Mouse (Mus musculus) left cerebral cortex, postnatal 14 days (tissue): Measurements from ENCODE around the gene Fam136a. TPM values are rescaled to one million over a fixed set of nuclear protein-coding genes. Genes with fewer than 3 reads are reported as not detected.
A peak's percentile ranks its signal among the peaks of the same experiment; 100 is the strongest.
"Not testable (repeated sequence)": the region's sequence is repeated elsewhere in the genome, so short reads cannot be mapped to it uniquely, and the experiment has no call there.

Source experiments
- DNase-seq, 2 experiments: peaks; one replicate each; pipeline ENCODE4 v3.0.0; 2021 to 2022; ENCODE audit warnings: low spot score in 2 of 2, mixed read lengths in 1 of 2
- intact Hi-C: fragments of 180-260 bp; cut with DNase I; formaldehyde crosslinking; loops from one replicate; pipeline ENCODE4 v1.15.1; 2025
- long read RNA-seq, 2 experiments: library from polyadenylated mRNA; stranded (forward); transcript quantifications; one replicate each; pipeline ENCODE4 v2.0.0; 2021
- total RNA-seq, 2 experiments: library from RNA; stranded (reverse); gene quantifications; 2 replicates each; pipeline ENCODE4 v1.2.3; 2021

Fam136a gene
- 10 to 100 TPM; 26.2 to 28.4 TPM for total RNA-seq
- long read RNA-seq, experiment 1, transcript Fam136a-201 (3 exons, 1,643 nt), result major isoform, 50 of 63 reads
- long read RNA-seq, experiment 1, partial matches to known transcripts, result 3 of 63 reads
- long read RNA-seq, experiment 1, other reads (novel, unspliced or antisense), result 9 of 63 reads
- long read RNA-seq, experiment 2, transcript Fam136a-201 (3 exons, 1,643 nt), result major isoform, 39 of 50 reads
- long read RNA-seq, experiment 2, partial matches to known transcripts, result 1 of 50 reads
- long read RNA-seq, experiment 2, other reads (novel, unspliced or antisense), result 10 of 50 reads

DNA sequence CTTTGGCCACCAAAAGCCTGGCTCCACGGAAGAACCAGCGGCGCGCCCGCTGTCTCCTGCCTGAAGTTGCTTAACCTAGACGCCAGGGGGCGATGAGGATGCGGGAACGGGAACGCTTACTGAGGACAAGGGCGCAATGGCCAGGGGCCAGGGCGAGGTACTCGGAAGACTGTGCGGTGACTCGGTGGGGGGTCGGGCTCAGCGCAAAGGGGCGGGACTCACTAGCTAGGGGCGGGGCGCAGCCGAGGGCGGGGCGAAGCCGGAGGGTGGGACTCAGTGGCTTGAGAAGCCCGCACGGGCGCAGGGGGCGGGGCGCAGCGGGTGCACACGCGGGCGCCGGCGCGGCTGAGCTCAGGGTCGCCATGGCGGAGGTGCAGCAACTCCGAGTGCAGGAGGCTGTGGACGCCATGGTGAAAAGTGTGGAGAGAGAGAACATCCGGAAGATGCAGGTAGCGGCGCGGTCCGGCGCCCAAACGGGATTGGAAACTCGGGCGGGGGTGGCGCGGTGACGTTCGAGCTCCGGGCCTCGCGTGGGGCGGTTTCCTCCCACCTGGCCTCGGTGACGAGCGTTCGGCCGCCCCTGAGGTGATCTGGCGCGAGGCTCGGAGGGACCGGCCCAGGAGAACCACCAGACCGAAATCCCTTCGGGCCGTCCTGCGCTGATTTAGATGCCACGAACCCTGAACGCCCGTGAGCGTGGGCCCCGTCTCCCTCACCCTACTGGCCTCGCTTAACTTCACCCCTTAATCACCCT is at the start of gene Fam136a:
TSS of gene Fam136a (plus strand) at position 276 of the 754 bp plus-strand sequence.
- intact Hi-C loops, result loop anchor here (2.0 to 10.0 kb wide), 3 partner anchors 239 to 431 kb away; partner anchors contain the start of gene Add2
- DNase-seq, result peak; percentile 92 to 93

DNA sequence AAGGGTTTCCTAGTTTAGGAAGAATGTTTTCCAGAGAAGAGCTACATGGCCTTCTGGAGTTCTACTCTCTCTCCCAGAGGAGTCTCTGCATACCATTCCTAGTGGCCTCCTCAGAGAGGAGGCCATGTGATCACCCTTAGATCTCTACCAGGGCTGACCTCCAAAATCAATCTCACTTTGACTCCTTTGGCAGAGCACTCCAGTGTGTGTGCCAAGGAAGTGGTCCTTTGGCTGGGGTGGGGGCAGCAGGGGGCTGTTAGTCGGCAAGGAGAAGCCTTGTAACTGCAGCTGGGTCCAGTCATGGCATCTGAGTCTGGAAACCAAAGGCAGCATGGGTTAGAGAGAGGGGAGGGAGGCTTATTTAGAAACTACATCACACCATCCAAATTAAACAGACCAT is 48.4 kb upstream of the Fam136a start:
- no peak for DNase-seq
- intact Hi-C loops, result no loop called here

DNA sequence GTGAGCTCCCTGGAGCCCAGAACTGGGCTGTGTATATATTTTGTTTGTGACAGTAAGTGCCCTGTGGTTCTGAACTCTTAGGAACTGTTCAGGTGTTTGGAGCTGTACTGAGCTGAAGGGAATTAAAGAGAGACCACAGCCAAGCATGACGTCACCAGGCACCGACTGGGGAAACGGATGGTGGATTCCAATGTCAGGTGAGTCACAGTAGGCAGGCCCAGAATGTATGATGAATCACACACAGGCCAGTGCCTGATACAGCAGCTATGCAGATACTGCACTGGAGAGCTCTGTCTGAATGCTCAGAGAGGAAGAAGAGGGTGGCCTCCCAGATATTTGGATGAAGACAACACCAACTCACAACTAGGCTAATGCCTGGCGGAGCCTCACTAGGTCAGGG is 46.6 kb upstream of the Fam136a start:
- peak; percentile 13 to 36 for DNase-seq
- intact Hi-C loops, result no loop called here

DNA sequence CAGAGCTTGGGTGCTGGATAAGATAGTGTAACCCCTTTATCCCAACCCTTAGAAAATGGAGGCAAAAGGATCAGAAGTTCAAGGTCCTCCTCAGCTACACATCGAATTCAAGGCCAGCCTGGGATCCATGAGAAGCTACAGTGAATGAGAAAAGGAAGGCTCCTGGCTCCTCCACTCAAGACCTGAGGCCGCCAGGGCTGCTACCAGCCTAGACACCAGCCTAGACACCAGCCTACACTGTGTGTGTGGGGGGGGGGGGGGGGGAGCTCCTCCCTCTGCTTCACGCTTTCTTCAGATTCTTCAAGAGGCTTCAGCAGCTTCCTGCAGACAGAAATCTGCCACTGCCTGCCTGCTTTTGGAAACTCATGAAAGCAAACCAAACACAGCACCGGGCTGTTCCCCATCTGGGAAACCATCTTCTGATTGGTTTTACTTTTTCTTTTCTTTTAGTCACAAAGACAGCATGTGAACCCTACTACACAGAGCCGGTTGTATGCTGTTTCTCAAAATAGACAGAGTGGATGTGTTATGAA is 43.3 kb upstream of the Fam136a start:
- DNase-seq, result peak in 1 of 2 experiments; percentile 14
- intact Hi-C loops, result no loop called here

DNA sequence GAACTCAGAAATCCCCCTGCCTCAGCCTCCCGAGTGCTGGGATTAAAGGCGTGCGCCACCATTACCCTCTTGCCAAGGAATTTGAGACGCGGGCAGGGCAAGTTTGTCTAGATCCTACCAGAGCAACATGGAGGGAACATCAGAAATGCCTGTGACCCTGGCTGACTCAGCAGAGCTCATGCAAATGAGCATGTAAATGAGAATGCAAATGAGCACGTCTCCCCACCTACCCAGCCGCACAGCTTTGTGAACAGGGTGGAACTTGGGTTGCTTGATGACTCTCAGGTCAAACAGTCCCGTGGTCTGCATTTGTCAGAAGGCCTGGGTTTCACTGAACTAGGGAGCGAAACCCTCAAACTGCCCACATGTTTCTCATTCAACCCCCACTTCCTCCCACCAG is 42.5 kb upstream of the Fam136a start:
- intact Hi-C loops, result no loop called here

DNA sequence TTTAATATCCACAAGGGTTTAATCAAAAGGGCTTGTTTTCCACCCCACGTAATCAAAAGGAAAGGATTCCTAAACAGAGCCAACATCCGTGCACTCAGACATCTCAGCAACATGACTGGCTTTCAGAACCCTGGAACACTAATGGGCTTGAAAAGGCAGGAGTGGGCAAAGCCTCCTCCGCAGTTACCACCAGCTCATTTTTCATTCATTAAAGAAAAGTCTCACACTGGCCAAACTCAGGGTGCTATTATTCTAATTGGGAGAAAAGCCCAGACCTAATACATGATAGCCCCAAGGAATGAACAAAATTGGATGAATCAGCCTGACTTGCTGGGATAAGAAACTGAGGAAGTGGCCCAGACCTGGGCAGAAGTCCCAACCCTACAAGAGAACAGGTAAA is 41.0 kb upstream of the Fam136a start:
- no peak for DNase-seq

More for the DNA sequence above, 42.5 kb upstream of the Fam136a start:
- DNase-seq, result no peak

DNA sequence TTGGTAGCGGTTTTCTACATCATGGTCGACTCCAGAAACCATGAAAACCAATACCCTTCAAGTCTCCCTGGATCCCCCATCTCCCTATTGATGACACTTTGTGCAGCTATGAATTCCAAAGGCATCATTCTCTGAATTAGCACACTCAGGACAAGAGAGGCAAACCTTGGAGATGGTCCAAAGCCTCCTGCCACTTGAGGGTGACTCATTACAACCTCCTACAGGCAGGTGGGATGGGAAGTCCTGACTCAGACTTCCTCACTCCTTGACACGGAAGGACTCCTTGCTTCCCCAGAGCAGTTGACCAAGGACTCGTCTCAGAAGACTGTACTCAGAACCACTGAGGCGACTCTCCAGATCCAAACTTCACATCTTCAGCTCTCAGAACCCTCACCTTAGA is 39.8 kb upstream of the Fam136a start:
- no peak for DNase-seq
- intact Hi-C loops, result no loop called here

More for the DNA sequence above, 41.0 kb upstream of the Fam136a start:
- intact Hi-C loops, result no loop called here

DNA sequence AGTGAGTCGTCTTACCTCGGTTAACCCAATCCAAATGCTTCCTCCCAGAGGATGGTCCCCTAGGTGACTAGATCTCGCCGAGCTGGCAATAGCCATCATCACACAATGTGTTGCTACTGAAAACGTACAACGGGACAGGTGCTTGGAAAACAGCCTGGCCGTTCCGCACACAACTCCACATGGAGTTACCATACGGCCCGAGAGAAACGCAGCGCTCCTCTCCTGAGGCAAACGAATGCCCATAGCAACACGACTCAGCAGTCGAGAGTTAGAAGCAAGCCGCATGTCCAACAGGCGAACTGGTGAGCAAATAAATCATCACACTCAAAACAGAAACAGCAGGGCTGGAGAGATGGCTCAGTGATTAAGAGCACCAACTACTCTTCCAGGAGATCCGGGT is 38.6 kb upstream of the Fam136a start:
- peak in 1 of 2 experiments; percentile 48 for DNase-seq
- intact Hi-C loops, result no loop called here

DNA sequence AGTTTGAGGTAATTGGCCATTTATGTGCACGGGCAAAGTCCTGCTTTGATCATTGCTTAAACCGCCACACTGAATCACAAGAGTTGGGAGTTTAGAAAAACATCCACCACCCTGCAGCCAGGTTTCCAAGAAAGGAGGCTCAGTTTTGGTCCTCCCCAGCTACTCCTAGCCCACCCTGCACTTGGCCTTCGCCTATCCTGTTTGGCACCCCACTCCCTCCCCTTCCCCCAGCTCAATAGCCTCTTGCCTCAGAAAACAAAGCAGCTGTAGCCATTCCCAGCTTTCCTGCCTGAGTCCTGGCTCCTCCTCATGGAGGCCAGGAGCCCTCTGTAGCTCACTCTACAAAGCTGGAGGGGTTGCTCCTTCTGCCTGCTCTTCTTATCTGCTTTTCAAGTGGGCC is 37.1 kb upstream of the Fam136a start:
- DNase-seq, result no peak
- intact Hi-C loops, result no loop called here

DNA sequence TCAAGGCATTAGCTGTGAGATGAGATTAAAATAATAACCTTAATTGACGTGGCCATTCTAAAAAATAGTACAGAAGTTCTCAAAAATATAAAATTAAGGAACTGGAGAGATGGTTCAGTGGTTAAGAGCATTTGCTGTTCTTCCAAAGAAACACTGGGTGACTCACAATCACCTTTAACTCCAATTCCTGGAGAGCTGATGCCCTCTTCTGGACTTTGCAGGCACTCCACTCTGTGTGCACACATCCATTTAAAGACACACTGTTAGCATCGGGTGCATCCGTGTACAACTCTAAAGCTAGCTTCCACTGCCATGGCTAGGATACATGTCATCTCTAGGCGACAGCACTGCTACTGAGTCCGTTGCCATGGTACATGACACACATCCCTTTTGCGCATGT is 35.5 kb upstream of the Fam136a start:
- no peak for DNase-seq
- intact Hi-C loops, result no loop called here

DNA sequence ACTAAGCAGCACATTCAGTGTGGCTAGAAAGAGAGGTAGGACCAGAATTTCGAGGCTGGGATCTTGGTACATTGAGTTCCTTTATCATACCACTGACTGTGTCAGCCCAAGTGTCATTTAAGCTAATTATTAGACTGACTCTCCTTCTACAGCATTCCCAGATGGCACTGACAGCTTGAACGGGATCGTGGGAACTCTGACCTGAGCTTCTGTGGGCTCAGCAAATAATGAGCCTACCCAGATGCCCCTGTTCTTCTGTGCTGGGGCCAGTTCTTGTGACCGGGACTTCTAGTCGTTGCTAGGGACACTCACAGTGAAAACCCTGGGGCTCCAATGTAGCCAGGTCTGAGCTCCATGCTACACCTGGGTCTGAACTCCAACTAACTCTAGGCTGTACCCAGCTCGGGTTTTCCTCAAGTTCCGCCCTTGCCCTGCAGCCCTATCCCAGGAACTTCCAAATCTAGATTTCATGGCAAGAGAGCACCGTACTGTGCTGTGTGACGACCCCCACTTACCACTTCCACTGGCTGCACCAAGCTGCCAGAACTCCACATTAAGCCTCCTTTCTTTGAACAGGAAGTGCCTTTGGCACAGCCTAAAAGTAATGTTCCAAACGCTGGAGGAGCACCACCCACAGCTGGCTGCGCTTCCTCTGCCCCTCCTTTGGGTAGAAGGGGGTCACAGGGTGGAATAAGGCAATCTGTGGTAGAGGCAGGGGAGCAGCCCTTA is 30.2 kb upstream of the Fam136a start:
- no peak for DNase-seq
- intact Hi-C loops, result no loop called here

DNA sequence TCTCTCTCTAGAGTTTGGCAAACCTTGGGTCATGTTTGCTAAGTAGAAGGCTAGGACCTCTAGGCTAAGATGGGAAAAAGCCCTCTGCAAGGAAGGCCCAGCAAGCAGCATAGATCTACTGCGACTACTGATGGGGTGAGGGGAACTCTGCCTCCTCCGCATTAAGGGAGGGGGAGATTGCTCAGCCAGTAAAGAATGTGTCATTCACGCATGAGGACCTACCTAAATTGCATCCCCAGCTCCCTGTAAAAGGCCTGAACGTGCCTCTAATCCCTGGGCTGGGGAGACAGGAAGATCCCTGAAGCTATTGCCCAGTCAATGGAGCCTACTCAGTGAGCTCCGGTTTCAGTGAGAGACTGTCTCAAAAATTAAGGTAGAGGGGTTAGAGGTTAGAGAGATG is 29.6 kb upstream of the Fam136a start:
- DNase-seq, result no peak
- intact Hi-C loops, result no loop called here

DNA sequence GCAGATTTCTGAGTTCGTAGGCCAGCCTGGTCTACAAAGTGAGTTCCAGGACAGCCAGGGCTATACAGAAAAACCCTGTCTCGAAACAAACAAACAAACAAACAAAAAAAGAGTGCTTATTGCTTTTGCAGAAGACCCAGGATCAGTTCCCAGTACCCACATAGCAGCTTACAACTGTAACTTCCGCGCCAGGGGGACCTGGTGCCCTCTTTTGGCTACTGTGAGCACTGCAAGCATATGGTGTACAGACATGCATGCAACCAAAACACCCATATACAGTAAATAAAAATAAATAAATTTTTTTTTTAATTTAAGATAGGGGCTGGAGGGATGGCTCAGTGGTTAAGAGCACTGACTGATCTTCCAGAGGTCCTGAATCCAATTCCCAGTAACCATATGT is 29.1 kb upstream of the Fam136a start:
- DNase-seq, intact Hi-C loops: not testable (repeated sequence)

DNA sequence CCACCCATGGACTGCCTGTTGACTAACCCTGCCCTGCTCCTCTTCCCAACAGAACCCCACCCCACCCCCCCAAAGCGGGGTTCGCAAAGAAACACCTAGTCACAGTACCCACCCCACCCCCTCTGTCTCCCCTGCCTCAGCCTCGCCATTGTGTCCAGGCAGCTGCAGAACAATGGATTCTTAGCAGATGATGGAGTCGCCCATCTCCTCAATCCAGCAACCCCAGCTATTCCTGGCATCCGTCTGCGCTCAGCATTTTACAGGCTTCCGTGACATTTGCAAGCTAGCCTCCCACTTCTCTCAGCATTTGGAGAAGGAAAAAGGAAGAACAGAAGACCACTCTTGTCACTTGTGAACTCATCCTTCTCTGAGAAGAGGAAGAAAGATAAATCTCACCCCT is 21.8 kb upstream of the Fam136a start:
- peak; percentile 45 to 48 for DNase-seq
- intact Hi-C loops, result loop anchor here (5.0 kb wide), 1 partner anchor 146 kb away; the partner anchor contains the start of gene Tgfa

DNA sequence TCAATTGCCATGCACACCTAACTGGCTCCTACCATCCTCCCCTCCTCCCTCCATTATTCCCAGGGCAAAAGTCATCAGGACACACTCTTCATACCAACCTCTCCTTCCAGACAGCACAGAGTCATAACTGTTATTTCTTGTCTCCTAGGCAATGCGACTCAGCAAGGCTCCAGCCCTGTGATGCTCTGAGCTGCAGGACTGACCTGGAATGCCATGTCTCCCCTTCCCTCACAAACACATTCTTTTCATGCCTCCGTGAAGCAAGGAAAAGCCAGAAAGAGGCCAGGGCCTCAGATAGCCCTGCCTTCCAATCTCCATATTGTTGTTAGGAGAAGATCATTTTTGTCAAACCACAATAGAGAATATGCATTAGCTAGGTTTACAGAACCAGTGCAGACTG is 19.4 kb upstream of the Fam136a start:
- no peak for DNase-seq
- intact Hi-C loops, result no loop called here

DNA sequence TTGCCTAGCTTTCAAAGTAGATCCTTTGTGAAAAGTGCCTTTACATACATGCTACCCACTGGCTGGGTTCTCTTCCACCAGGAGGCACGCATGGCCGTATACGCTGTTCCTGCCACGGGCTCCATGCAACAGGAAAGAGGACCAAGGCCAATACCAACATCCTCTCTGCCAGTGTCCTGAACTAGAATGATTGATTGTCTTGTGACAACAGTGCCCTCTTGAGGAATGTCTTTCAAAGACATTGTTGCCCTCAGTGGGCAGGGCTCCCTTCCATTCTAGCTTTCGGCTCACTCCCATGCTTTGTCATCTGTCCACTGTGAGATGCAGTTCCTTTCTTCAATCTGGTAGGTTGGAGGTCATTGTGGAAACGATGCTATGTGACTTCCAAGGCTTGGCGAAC is 16.2 kb upstream of the Fam136a start:
- DNase-seq, result peak; percentile 35
- intact Hi-C loops, result no loop called here

DNA sequence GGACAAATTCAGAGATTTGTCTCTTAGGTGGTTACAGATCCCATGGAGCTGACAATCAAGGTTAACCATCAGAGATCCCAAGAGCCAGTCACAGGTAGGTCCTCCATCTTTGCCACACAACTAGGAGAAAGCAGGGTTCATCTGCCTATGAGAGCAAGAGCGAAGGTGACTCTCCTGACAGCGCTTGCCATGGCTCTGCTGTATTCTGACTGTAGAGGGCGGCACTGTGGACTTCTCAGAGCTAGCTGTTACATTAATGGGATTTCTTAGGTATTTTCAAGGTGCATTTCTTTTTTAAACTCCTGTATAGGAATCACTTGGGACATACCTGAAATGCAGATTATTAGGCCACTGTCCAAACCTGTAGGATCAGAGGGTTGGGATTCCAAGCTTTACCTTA is 10.5 kb upstream of the Fam136a start:
- intact Hi-C loops, result loop anchor here (5.0 kb wide), 1 partner anchor 163 kb away; no protein-coding TSS in a partner anchor
- no peak for DNase-seq

DNA sequence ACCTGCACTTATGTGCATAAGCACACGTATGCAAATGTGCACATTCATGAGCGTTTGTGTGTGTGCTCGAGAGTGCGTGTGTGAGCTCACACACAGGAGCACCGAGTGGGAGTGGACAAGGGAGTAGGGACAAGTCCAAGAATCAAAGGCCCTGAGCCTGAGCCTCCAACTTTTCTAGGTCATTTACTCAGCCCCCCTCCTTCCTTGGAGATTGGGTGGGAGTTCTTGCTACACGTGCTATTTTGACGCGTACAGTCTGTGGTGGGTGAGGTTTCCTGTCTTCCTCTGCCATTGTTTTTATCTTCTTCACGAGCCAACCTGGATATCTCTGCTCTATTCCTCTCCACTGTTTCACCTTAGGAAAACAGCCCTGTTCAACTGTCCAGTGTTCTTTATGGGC is 8.5 kb upstream of the Fam136a start:
- no peak for DNase-seq
- intact Hi-C loops, result no loop called here

DNA sequence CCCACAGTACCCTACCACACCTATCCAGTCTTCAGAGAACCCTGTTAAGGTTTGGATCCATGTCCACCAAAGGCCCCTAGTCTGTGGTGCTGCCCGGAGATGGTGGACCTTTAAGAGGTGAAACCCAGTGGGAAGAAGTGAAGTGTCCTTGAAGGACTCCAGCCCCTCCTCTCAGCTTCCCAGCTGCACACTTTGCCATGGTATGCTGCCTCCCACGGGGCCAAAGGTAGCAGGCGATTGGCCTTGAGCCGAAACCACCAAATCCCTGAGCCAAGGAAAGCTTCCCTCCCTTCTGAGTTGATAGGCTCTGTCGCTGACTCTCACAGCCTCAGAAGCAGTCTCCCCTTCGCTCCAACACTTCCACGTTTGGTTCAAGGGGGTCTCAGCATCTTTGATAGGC is 4.8 kb upstream of the Fam136a start:
- no peak for DNase-seq
- intact Hi-C loops, result loop anchor here (10.0 kb wide), 1 partner anchor 426 kb away; no protein-coding TSS in a partner anchor

DNA sequence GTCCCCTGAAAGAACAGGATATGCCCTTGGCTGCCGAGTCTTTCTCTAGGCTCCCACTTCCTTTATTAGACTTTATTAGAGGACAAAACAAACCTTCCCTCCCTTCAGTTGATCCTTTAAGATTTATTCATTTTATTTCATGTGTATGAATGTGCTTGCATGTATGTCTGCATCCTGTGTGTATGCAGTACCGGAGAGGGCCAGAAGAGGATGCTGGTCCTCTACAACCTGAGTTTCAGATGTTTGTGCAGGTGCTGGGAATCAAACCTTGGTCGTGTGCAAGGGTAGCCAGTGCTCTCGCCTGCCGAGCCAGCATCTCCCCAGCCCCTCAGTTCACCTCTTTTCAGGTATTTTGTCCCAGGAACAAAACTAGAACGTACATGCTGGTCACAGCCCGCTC is 4.1 kb upstream of the Fam136a start:
- intact Hi-C loops, result loop anchor here (10.0 kb wide), 1 partner anchor 427 kb away; no protein-coding TSS in a partner anchor
- no peak for DNase-seq
